Mouse (Mus musculus): ENCODE results near the gene Muc13. TPM values are rescaled to one million over a fixed set of nuclear protein-coding genes. Genes with fewer than 3 reads are reported as not detected.

Gene Muc13
- total and polyA plus RNA-seq, 3 experiments = 0.21 to 6.4 (median 2.9) TPM

DNA sequence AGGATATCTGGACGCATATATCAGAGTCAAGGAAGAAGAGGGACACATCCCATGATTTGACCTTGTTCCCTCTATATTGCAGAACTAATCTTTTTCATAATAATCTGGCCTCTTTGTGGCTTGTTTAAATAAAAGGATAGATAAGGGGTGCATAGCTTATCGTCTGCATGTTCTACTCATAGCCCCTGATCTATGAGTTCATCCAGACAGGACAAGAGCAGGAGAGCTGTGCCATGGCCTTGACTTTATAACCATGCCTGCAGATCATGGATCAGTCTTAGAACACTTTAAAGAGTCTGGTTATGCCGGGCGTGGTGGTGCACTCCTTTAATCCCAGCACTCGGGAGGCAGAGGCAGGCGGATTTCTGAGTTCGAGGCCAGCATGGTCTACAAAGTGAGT is 34.6 kb upstream of the Muc13 start:
- H3K27me3 ChIP-seq (ENCODE audit: insufficient read depth, low read length) = no peaks in the 10 kb centered on the region
- H3K36me3 ChIP-seq (replicated peaks) = peaks cover 8% of the 10 kb centered on the region
- ATAC-seq (ENCODE audit: extremely low read depth, insufficient number of reproducible peaks, low FRiP score, poor library complexity, severe bottlenecking) = no peak
- no peak for DNase-seq (ENCODE audit: low spot score)
- TF ChIP-seq CTCF (IDR thresholded peaks at IDR 0.05; ENCODE audit: low read depth, low read length) = no peak
- TF ChIP-seq TAL1 (conservative IDR thresholded peaks at IDR 0.05; ENCODE audit: low read depth, low read length) = no peak
- TF ChIP-seq GATA2 (IDR thresholded peaks at IDR 0.05; ENCODE audit: borderline replicate concordance, low read depth, low read length) = no peak
- no peak for TF ChIP-seq POLR2AphosphoS5 (IDR thresholded peaks at IDR 0.05; ENCODE audit: insufficient replicate concordance, low read depth, low read length)
- no peak for TF ChIP-seq GATA1 (IDR thresholded peaks at IDR 0.05; ENCODE audit: borderline replicate concordance, low read length)
- H3K9me3 ChIP-seq (replicated peaks) = no peaks in the 10 kb centered on the region
- H3K4me1 ChIP-seq (ENCODE audit: insufficient read depth, low read depth, low read length) = peaks cover 70% of the 10 kb centered on the region
- no peak overlapping the region for H3K4me3 ChIP-seq (ENCODE audit: low read depth, low read length)

DNA sequence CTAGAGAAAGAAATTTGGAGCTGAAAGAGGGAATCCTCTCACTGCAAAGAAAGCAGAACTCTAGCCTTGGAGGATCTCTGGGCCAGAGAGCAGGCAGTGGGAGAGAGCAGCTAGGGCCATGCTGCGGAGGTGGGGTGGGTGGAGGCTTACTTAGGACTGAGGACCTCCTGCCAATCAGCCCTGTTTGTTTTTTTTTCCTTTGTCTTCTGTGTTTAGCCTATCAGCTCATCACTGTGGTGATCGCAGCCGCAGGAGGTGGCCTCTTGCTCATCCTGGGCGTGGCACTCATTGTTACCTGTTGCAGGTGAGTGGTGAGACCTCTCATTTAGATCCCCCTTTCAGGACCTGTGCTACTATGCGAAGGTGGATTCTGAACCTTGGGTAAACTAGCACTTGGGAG is 33.3 kb upstream of the Muc13 start:
- H3K4me3 ChIP-seq (ENCODE audit: low read depth, low read length) = no peak overlapping the region; the same call in 1 of the 2 replicates
- H3K27me3 ChIP-seq (ENCODE audit: insufficient read depth, low read length) = no peaks in the 10 kb centered on the region
- peaks cover 4% of the 10 kb centered on the region for H3K36me3 ChIP-seq (replicated peaks)
- TF ChIP-seq GATA2 (IDR thresholded peaks at IDR 0.05; ENCODE audit: borderline replicate concordance, low read depth, low read length) (no peak), GATA1 (IDR thresholded peaks at IDR 0.05; ENCODE audit: borderline replicate concordance, low read length) (no peak), TAL1 (conservative IDR thresholded peaks at IDR 0.05; ENCODE audit: low read depth, low read length) (no peak), CTCF (IDR thresholded peaks at IDR 0.05; ENCODE audit: low read depth, low read length) (no peak), POLR2AphosphoS5 (IDR thresholded peaks at IDR 0.05; ENCODE audit: insufficient replicate concordance, low read depth, low read length) (no peak)
- no peak for DNase-seq (ENCODE audit: low spot score)
- no peak for ATAC-seq (ENCODE audit: extremely low read depth, insufficient number of reproducible peaks, low FRiP score, poor library complexity, severe bottlenecking)
- H3K9me3 ChIP-seq (replicated peaks) = no peaks in the 10 kb centered on the region
- peaks cover 77% of the 10 kb centered on the region for H3K4me1 ChIP-seq (ENCODE audit: insufficient read depth, low read depth, low read length)

DNA sequence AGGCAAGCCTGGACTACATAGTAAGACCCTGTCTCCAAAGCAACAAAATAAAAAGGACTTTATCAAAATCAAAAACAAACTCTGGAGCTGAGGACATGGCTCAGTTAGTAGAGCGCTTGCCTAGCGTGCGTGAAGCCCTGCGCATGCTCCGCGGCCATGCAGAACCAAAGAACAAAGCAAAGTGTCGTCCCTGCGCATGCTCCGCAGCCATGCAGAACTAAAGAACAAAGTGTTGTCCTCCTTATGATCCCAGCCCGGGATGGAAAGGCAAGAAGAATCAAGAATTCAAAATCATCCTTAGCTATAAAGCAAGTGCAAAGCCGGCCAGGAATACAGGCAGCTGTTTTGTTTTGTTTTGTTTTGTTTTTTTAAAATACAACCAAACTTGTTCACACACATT is 32.8 kb upstream of the Muc13 start:
- Histone ChIP-seq H3K4me1 (ENCODE audit: insufficient read depth, low read depth, low read length) (peaks cover 76% of the 10 kb centered on the region), H3K9me3 (replicated peaks) (no peaks in the 10 kb centered on the region), H3K27me3 (ENCODE audit: insufficient read depth, low read length) (no peaks in the 10 kb centered on the region), H3K4me3 (ENCODE audit: low read depth, low read length) (peak overlapping the region; percentile 38; the same call in 1 of the 2 replicates), H3K36me3 (replicated peaks) (peaks cover 4% of the 10 kb centered on the region)
- TF ChIP-seq POLR2AphosphoS5 (IDR thresholded peaks at IDR 0.05; ENCODE audit: insufficient replicate concordance, low read depth, low read length) = no peak
- no peak for TF ChIP-seq GATA1 (IDR thresholded peaks at IDR 0.05; ENCODE audit: borderline replicate concordance, low read length)
- TF ChIP-seq TAL1 (conservative IDR thresholded peaks at IDR 0.05; ENCODE audit: low read depth, low read length) = no peak
- no peak for TF ChIP-seq GATA2 (IDR thresholded peaks at IDR 0.05; ENCODE audit: borderline replicate concordance, low read depth, low read length)
- no peak for TF ChIP-seq CTCF (IDR thresholded peaks at IDR 0.05; ENCODE audit: low read depth, low read length)
- DNase-seq (ENCODE audit: low spot score) (no peak), ATAC-seq (ENCODE audit: extremely low read depth, insufficient number of reproducible peaks, low FRiP score, poor library complexity, severe bottlenecking) (no peak)

DNA sequence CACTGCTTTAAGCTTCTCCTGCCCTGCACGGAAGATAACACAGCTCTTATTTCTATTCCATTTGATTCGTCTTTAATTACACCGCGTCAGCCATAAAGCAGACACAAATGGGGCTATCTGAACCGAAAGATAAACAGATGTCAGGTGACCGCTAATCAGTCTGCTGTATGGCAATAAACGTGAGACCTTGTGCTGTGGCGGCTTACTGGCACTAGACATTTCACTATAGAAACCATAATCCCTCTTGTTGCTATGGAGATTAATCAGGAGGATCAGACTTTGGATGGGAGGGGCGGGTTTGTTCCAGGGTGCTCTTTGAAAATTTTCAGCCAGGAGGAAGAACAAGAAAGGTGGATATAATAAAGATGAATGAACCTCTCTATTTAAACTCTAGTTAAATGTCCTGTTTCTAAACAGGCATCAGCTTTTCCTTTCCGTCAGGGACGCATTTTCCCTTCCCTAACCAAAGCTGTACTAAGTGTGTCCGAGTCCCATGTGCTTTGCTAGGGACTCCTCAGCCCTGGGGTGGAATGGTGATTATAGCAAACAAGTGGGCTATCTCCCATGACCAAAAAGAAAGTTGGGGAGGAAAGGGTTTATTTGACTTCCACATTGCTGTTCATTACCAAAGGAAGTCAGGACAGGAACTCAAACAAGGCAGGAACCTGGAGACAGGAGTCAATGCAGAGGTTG is 29.2 kb upstream of the Muc13 start:
- no peak for TF ChIP-seq GATA2 (IDR thresholded peaks at IDR 0.05; ENCODE audit: borderline replicate concordance, low read depth, low read length)
- TF ChIP-seq TAL1 (conservative IDR thresholded peaks at IDR 0.05; ENCODE audit: low read depth, low read length) = peak; percentile 87
- Histone ChIP-seq H3K27me3 (ENCODE audit: insufficient read depth, low read length) (no peaks in the 10 kb centered on the region), H3K9me3 (replicated peaks) (no peaks in the 10 kb centered on the region), H3K36me3 (replicated peaks) (peaks cover 2% of the 10 kb centered on the region), H3K4me3 (ENCODE audit: low read depth, low read length) (no peak overlapping the region; the same call in 1 of the 2 replicates), H3K4me1 (ENCODE audit: insufficient read depth, low read depth, low read length) (peaks cover 96% of the 10 kb centered on the region)
- DNase-seq (ENCODE audit: low spot score) = no peak
- ATAC-seq (ENCODE audit: extremely low read depth, insufficient number of reproducible peaks, low FRiP score, poor library complexity, severe bottlenecking) = peak; percentile 64

DNA sequence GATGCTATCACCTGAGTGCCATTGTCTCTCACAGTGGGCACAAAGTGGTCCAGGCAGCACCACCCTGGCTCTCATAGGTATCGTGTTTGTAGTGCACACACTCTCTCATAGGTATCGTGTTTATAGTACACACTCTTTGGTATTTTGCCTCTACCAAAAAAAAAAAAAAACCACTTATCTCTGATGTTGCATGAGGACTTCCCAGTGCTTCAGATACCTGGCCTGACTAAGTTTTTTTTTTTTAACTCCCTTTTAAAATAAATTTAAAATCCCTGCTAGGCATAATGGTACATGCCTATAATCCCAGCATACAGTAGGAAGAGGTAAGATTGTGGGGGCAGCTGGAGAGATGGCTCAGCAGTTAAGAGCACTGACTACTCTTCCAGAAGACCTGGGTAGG is 28.4 kb upstream of the Muc13 start:
- H3K4me3 ChIP-seq (ENCODE audit: low read depth, low read length) = no peak overlapping the region
- TF ChIP-seq TAL1 (conservative IDR thresholded peaks at IDR 0.05; ENCODE audit: low read depth, low read length) (no peak), GATA1 (IDR thresholded peaks at IDR 0.05; ENCODE audit: borderline replicate concordance, low read length) (no peak), CTCF (IDR thresholded peaks at IDR 0.05; ENCODE audit: low read depth, low read length) (no peak), GATA2 (IDR thresholded peaks at IDR 0.05; ENCODE audit: borderline replicate concordance, low read depth, low read length) (no peak), POLR2AphosphoS5 (IDR thresholded peaks at IDR 0.05; ENCODE audit: insufficient replicate concordance, low read depth, low read length) (no peak)
- DNase-seq (ENCODE audit: low spot score) (no peak), ATAC-seq (ENCODE audit: extremely low read depth, insufficient number of reproducible peaks, low FRiP score, poor library complexity, severe bottlenecking) (no peak)
- H3K4me1 ChIP-seq (ENCODE audit: insufficient read depth, low read depth, low read length) = peaks cover 98% of the 10 kb centered on the region
- H3K36me3 ChIP-seq (replicated peaks) = peaks cover 2% of the 10 kb centered on the region
- no peaks in the 10 kb centered on the region for H3K9me3 ChIP-seq (replicated peaks)
- H3K27me3 ChIP-seq (ENCODE audit: insufficient read depth, low read length) = no peaks in the 10 kb centered on the region

DNA sequence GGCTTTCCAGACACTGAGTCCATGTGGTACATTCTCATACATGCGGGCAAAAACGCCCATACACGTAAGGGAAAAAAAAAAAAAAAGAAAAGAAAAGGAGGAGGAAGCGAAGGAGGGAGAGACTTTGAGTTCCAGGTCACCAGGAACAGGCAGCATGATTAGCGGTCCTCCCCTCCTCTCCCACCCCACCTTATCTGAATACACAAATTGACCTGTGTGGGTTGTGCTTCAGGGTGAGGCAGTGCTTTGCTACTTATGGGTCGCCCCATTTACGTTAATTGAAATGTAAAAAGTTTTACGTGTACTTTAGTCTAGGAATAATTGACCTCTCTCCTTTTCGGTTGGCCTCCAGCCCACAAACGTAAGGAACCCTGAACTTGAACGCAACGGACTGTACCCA is 27.5 kb upstream of the Muc13 start:
- Histone ChIP-seq H3K4me1 (ENCODE audit: insufficient read depth, low read depth, low read length) (peaks cover 98% of the 10 kb centered on the region), H3K9me3 (replicated peaks) (no peaks in the 10 kb centered on the region), H3K4me3 (ENCODE audit: low read depth, low read length) (peak overlapping the region; percentile 63; the same call in 1 of the 2 replicates), H3K36me3 (replicated peaks) (peaks cover 2% of the 10 kb centered on the region), H3K27me3 (ENCODE audit: insufficient read depth, low read length) (no peaks in the 10 kb centered on the region)
- DNase-seq (ENCODE audit: low spot score) (no peak), ATAC-seq (ENCODE audit: extremely low read depth, insufficient number of reproducible peaks, low FRiP score, poor library complexity, severe bottlenecking) (no peak)
- no peak for TF ChIP-seq GATA1 (IDR thresholded peaks at IDR 0.05; ENCODE audit: borderline replicate concordance, low read length)
- TF ChIP-seq POLR2AphosphoS5 (IDR thresholded peaks at IDR 0.05; ENCODE audit: insufficient replicate concordance, low read depth, low read length) = no peak
- no peak for TF ChIP-seq GATA2 (IDR thresholded peaks at IDR 0.05; ENCODE audit: borderline replicate concordance, low read depth, low read length)
- no peak for TF ChIP-seq CTCF (IDR thresholded peaks at IDR 0.05; ENCODE audit: low read depth, low read length)
- TF ChIP-seq TAL1 (conservative IDR thresholded peaks at IDR 0.05; ENCODE audit: low read depth, low read length) = 0 out of 2 replicates have a peak, but pooled peaks have one; percentile 14
